Mouse (Mus musculus) thymus, postnatal 4 days (tissue): ENCODE results near the gene Tmco4.

Source experiments
- DNase-seq: peaks from one replicate; pipeline ENCODE4 v3.0.0; 2021

The Tmco4 gene

GRCm38 (mm10) chr4:138972827-138973718 is at the start of gene Tmco4:
TSS of gene Tmco4 (plus strand) at chr4:138972888.
- peak; percentile 88 for DNase-seq

- DNase-seq: no peak
These were observed 47.1 kb upstream of the Tmco4 start for GRCm38 (mm10) chr4:138925561-138925960.

- DNase-seq: no peak
These were observed 38.8 kb upstream of the Tmco4 start for GRCm38 (mm10) chr4:138933862-138934261.

GRCm38 (mm10) chr4:138934456-138935145 is 38.1 kb upstream of the Tmco4 start:
- no peak for DNase-seq

GRCm38 (mm10) chr4:138938495-138939269 is 34.0 kb upstream of the Tmco4 start:
- DNase-seq: peak; percentile 25

GRCm38 (mm10) chr4:138939481-138939880 is 33.2 kb upstream of the Tmco4 start:
- DNase-seq: no peak

- peak; percentile 44 for DNase-seq
These were observed 31.3 kb upstream of the Tmco4 start for GRCm38 (mm10) chr4:138941401-138941800.

- no peak for DNase-seq
These were observed 30.7 kb upstream of the Tmco4 start for GRCm38 (mm10) chr4:138941966-138942365.

GRCm38 (mm10) chr4:138943730-138944129 is 29.0 kb upstream of the Tmco4 start:
- DNase-seq: peak; percentile 96

- no peak for DNase-seq
These were observed 24.4 kb upstream of the Tmco4 start for GRCm38 (mm10) chr4:138948257-138948656.

- no peak for DNase-seq
These were observed 14.1 kb upstream of the Tmco4 start for GRCm38 (mm10) chr4:138958612-138959011.

- DNase-seq: no peak
These were observed 13.6 kb upstream of the Tmco4 start for GRCm38 (mm10) chr4:138959120-138959519.

- no peak for DNase-seq
These were observed 12.8 kb upstream of the Tmco4 start for GRCm38 (mm10) chr4:138959926-138960325.

- DNase-seq: no peak
These were observed 10.0 kb upstream of the Tmco4 start for GRCm38 (mm10) chr4:138962719-138963118.

- DNase-seq: no peak
These were observed 6.8 kb upstream of the Tmco4 start for GRCm38 (mm10) chr4:138965871-138966270.

- DNase-seq: no peak
These were observed 5.8 kb upstream of the Tmco4 start, which contains the start of gene Rnf186 for GRCm38 (mm10) chr4:138966866-138967265. TSS of gene Rnf186 (plus strand) at chr4:138967112.

GRCm38 (mm10) chr4:138967485-138967884 is 5.2 kb upstream of the Tmco4 start:
- no peak for DNase-seq

- DNase-seq: no peak
These were observed 3.7 kb upstream of the Tmco4 start for GRCm38 (mm10) chr4:138968772-138969556.

GRCm38 (mm10) chr4:138969736-138970135 is 3.0 kb upstream of the Tmco4 start:
- no peak for DNase-seq

- DNase-seq: no peak
These were observed 1.3 kb upstream of the Tmco4 start for GRCm38 (mm10) chr4:138971371-138971770.

GRCm38 (mm10) chr4:138972139-138972826 is 405 bp upstream of the Tmco4 start:
- peak; percentile 48 for DNase-seq

GRCm38 (mm10) chr4:138973719-138974115 is 1.0 kb downstream of the Tmco4 start:
- peak; percentile 25 for DNase-seq
